Mouse (Mus musculus): ENCODE measurements at regions not wholly inside any gene's neighbourhood (a gene's known extent, or its start where the extent isn't known, plus 50 kb on each side); places are given as distances from the start of the nearest gene placed in this dataset.

GRCm38 (mm10) chr2:50687672-50688151 lies 391.1 kb upstream of the Mmadhc start:
- in situ Hi-C loops (cut with MboI; ENCODE audit: low sequenced_read_pairs in 2 of 2, unreplicated experiment in 2 of 2): no loop called here
- Histone ChIP-seq H3K27ac (ENCODE audit: insufficient read depth, low read depth, low read length, poor library complexity, severe bottlenecking) (no peak overlapping the region), H3K4me3 (ENCODE audit: insufficient read depth in 1 of 2, low read depth in 1 of 2, low read length in 2 of 2, poor library complexity in 1 of 2, severe bottlenecking in 1 of 2) (no peak overlapping the region), H3K4me1 (ENCODE audit: control insufficient read depth in 2 of 2, insufficient read depth in 2 of 2, low read length in 2 of 2, poor library complexity in 1 of 2) (peaks cover 0 to 2% of the 10 kb centered on the region in 2 experiments; a peak in 1 of 4 replicates), H3K9me3 (ENCODE audit: control insufficient read depth, insufficient read depth, low read depth, low read length) (no peaks in the 10 kb centered on the region), H3K36me3 (ENCODE audit: control insufficient read depth, insufficient read depth, low read length, poor library complexity, severe bottlenecking) (no peaks in the 10 kb centered on the region), H3K9ac (ENCODE audit: insufficient read depth, low read depth, low read length, poor library complexity, severe bottlenecking) (no peak overlapping the region)
- DNase-seq (ENCODE audit: low read depth, low spot score): no peak
- TF ChIP-seq CHD2 (IDR thresholded peaks at IDR 0.05; ENCODE audit: low read depth, low read length) (peak; percentile 75), HCFC1 (IDR thresholded peaks at IDR 0.05; ENCODE audit: borderline replicate concordance, insufficient read depth, low read length) (no peak)

- Histone ChIP-seq H3K9ac (ENCODE audit: insufficient read depth, low read depth, low read length, poor library complexity, severe bottlenecking) (no peak overlapping the region), H3K36me3 (ENCODE audit: control insufficient read depth, insufficient read depth, low read length, poor library complexity, severe bottlenecking) (no peaks in the 10 kb centered on the region), H3K27ac (ENCODE audit: insufficient read depth, low read depth, low read length, poor library complexity, severe bottlenecking) (no peak overlapping the region), H3K9me3 (ENCODE audit: control insufficient read depth, insufficient read depth, low read depth, low read length) (no peaks in the 10 kb centered on the region), H3K4me3 (ENCODE audit: insufficient read depth in 1 of 2, low read depth in 1 of 2, low read length in 2 of 2, poor library complexity in 1 of 2, severe bottlenecking in 1 of 2) (no peak overlapping the region), H3K4me1 (ENCODE audit: control insufficient read depth in 2 of 2, insufficient read depth in 2 of 2, low read length in 2 of 2, poor library complexity in 1 of 2) (peaks cover 0 to 2% of the 10 kb centered on the region in 2 experiments; a peak in 1 of 4 replicates)
- DNase-seq (ENCODE audit: low read depth, low spot score): peak; percentile 71
- in situ Hi-C loops (cut with MboI; ENCODE audit: low sequenced_read_pairs in 2 of 2, unreplicated experiment in 2 of 2): no loop called here
- TF ChIP-seq CHD2 (IDR thresholded peaks at IDR 0.05; ENCODE audit: low read depth, low read length) (no peak), ZC3H11A (IDR thresholded peaks at IDR 0.05; ENCODE audit: borderline replicate concordance, low read depth, low read length) (no peak), MAFK (IDR thresholded peaks at IDR 0.05; ENCODE audit: insufficient read depth, low read depth, low read length) (no peak), ZNF384 (IDR thresholded peaks at IDR 0.05; ENCODE audit: low read depth, low read length) (no peak), HCFC1 (IDR thresholded peaks at IDR 0.05; ENCODE audit: borderline replicate concordance, insufficient read depth, low read length) (no peak)
These were observed 390.6 kb upstream of the Mmadhc start for GRCm38 (mm10) chr2:50687222-50687621.

GRCm38 (mm10) chr2:50677456-50677855 lies 380.9 kb upstream of the Mmadhc start:
- H3K36me3 ChIP-seq (ENCODE audit: control insufficient read depth, insufficient read depth, low read length, poor library complexity, severe bottlenecking): no peaks in the 10 kb centered on the region
- TF ChIP-seq ZC3H11A (IDR thresholded peaks at IDR 0.05; ENCODE audit: borderline replicate concordance, low read depth, low read length) (no peak), HCFC1 (IDR thresholded peaks at IDR 0.05; ENCODE audit: borderline replicate concordance, insufficient read depth, low read length) (no peak)
- H3K9ac ChIP-seq (ENCODE audit: insufficient read depth, low read depth, low read length, poor library complexity, severe bottlenecking): no peak overlapping the region
- no peak overlapping the region for H3K27ac ChIP-seq (ENCODE audit: insufficient read depth, low read depth, low read length, poor library complexity, severe bottlenecking)
- no peak overlapping the region for H3K4me3 ChIP-seq (ENCODE audit: insufficient read depth in 1 of 2, low read depth in 1 of 2, low read length in 2 of 2, poor library complexity in 1 of 2, severe bottlenecking in 1 of 2)
- no peaks in the 10 kb centered on the region for H3K4me1 ChIP-seq (ENCODE audit: control insufficient read depth in 2 of 2, insufficient read depth in 2 of 2, low read length in 2 of 2, poor library complexity in 1 of 2)
- DNase-seq (ENCODE audit: low read depth, low spot score): no peak
- H3K9me3 ChIP-seq (ENCODE audit: control insufficient read depth, insufficient read depth, low read depth, low read length): no peaks in the 10 kb centered on the region
- in situ Hi-C loops (cut with MboI; ENCODE audit: low sequenced_read_pairs in 2 of 2, unreplicated experiment in 2 of 2): no loop called here

DNA sequence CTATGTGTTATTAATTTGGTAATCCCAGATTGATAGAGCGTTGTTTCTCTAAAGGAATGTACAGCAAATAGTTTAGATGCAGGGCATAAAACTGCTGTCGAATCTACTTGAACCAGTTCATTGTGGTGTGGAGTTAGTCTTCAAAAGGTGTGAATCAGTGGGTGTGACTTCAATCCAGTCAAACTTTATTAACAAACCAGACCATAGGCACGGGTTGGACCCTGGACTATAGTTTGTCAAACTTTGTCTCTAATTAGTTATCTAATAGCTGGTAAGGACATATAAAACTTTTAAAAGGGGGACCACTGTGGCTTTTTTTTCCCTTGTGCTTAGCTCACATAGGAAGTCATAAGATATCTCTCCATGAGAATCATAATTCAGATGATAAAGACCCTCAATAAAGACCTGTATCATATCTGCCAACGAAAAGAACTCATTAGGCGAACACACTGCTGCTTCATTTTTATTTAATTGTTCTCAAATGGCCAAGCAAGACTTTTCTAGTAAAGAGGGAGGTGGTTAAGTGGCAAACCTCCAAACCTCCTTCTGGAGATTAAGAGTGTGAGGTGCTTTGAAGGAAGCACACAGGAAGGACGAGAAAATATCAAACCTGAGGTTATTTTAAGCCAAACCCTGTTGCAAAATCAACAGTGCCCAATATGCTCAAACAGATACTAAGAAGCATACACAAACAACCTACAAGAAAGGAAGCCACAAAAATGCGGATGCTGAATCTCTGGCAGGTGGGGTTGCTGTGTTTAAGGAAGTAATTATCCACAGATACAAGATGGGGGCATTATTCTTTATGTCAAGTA lies 379.3 kb upstream of the Mmadhc start:
- no peaks in the 10 kb centered on the region for H3K9me3 ChIP-seq (ENCODE audit: control insufficient read depth, insufficient read depth, low read depth, low read length)
- no peak overlapping the region for H3K4me3 ChIP-seq (ENCODE audit: insufficient read depth in 1 of 2, low read depth in 1 of 2, low read length in 2 of 2, poor library complexity in 1 of 2, severe bottlenecking in 1 of 2)
- no peak overlapping the region for H3K9ac ChIP-seq (ENCODE audit: insufficient read depth, low read depth, low read length, poor library complexity, severe bottlenecking)
- DNase-seq (ENCODE audit: low read depth, low spot score): no peak
- H3K36me3 ChIP-seq (ENCODE audit: control insufficient read depth, insufficient read depth, low read length, poor library complexity, severe bottlenecking): no peaks in the 10 kb centered on the region
- no peak for TF ChIP-seq ZNF384 (IDR thresholded peaks at IDR 0.05; ENCODE audit: low read depth, low read length)
- no peak for TF ChIP-seq MAFK (IDR thresholded peaks at IDR 0.05; ENCODE audit: insufficient read depth, low read depth, low read length)
- H3K4me1 ChIP-seq (ENCODE audit: control insufficient read depth in 2 of 2, insufficient read depth in 2 of 2, low read length in 2 of 2, poor library complexity in 1 of 2): no peaks in the 10 kb centered on the region
- H3K27ac ChIP-seq (ENCODE audit: insufficient read depth, low read depth, low read length, poor library complexity, severe bottlenecking): no peak overlapping the region
- in situ Hi-C loops (cut with MboI; ENCODE audit: low sequenced_read_pairs in 2 of 2, unreplicated experiment in 2 of 2): no loop called here

- H3K9ac ChIP-seq (ENCODE audit: insufficient read depth, low read depth, low read length, poor library complexity, severe bottlenecking): no peak overlapping the region
- no peak for DNase-seq (ENCODE audit: low read depth, low spot score)
- in situ Hi-C loops (cut with MboI; ENCODE audit: low sequenced_read_pairs in 2 of 2, unreplicated experiment in 2 of 2): no loop called here
- TF ChIP-seq ZNF384 (IDR thresholded peaks at IDR 0.05; ENCODE audit: low read depth, low read length) (no peak), HCFC1 (IDR thresholded peaks at IDR 0.05; ENCODE audit: borderline replicate concordance, insufficient read depth, low read length) (no peak), ZC3H11A (IDR thresholded peaks at IDR 0.05; ENCODE audit: borderline replicate concordance, low read depth, low read length) (no peak), CHD2 (IDR thresholded peaks at IDR 0.05; ENCODE audit: low read depth, low read length) (no peak), MAFK (IDR thresholded peaks at IDR 0.05; ENCODE audit: insufficient read depth, low read depth, low read length) (no peak)
- no peaks in the 10 kb centered on the region for H3K4me1 ChIP-seq (ENCODE audit: control insufficient read depth in 2 of 2, insufficient read depth in 2 of 2, low read length in 2 of 2, poor library complexity in 1 of 2)
- no peak overlapping the region for H3K27ac ChIP-seq (ENCODE audit: insufficient read depth, low read depth, low read length, poor library complexity, severe bottlenecking)
- no peak overlapping the region for H3K4me3 ChIP-seq (ENCODE audit: insufficient read depth in 1 of 2, low read depth in 1 of 2, low read length in 2 of 2, poor library complexity in 1 of 2, severe bottlenecking in 1 of 2)
- no peaks in the 10 kb centered on the region for H3K9me3 ChIP-seq (ENCODE audit: control insufficient read depth, insufficient read depth, low read depth, low read length)
- no peaks in the 10 kb centered on the region for H3K36me3 ChIP-seq (ENCODE audit: control insufficient read depth, insufficient read depth, low read length, poor library complexity, severe bottlenecking)
These were observed 378.2 kb upstream of the Mmadhc start for GRCm38 (mm10) chr2:50674856-50675175.
